ENCODE assay signal across 21 mouse cellular contexts in the genomic region with DNA sequence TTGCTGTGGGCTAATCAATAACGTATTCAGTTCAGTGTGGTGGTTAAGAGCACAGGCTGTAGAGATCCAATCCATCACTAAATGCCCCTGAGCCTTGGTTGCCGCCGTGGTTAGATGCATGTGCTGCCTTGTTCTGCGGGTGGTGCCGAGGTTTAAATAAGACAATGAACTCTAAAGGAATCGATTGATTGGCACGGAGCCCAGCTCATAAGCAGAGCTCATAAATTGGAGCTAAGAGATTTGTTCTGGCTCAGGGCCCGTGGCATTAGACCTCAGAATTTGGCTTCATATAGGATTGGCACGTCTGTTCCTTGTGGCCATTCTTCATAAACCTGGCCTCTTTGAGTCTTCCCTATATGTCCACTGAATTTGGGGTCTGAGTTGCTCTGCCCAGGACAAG. TPM values are rescaled to one million over a fixed set of nuclear protein-coding genes. Genes with fewer than 3 reads are reported as not detected.
DNase-seq lines count a peak whose midpoint lies in the region; ATAC-seq and TF ChIP-seq lines count a peak whose summit lies in the region.
"Had no signal": no experiment of that assay in that cellular context is flagged by ENCODE, and none has a peak within 500 bp of the region (broad histone marks: within the 10 kb centered on the region; RNA-seq: fewer than 3 reads in every experiment).

No protein-coding gene starts in this region.

- no peak overlapping the region for H3K27ac ChIP-seq in liver, adult 2 months (replicated peaks; ENCODE audit: insufficient read depth, low read depth, low read length)
- H3K27ac ChIP-seq in liver, postnatal 0 days (ENCODE audit: low read depth), result no peak overlapping the region
- peak overlapping the region; percentile 41 for H3K27ac ChIP-seq in MEL (ENCODE audit: control insufficient read depth, low read depth, low read length)
- H3K27ac ChIP-seq in liver, embryonic 15.5 days (replicated peaks), result no peak overlapping the region
- H3K27ac ChIP-seq: left cerebral cortex, adult 2 months; limb, embryonic 12.5 days had no signal

- H3K36me3 ChIP-seq in liver, adult 2 months (ENCODE audit: control insufficient read depth, insufficient read depth, low read length), result no peaks in the 10 kb centered on the region
- no peaks in the 10 kb centered on the region for H3K36me3 ChIP-seq in liver, postnatal 0 days (replicated peaks; ENCODE audit: insufficient read depth, low read length)
- H3K36me3 ChIP-seq in MEL (ENCODE audit: control insufficient read depth in 1 of 2, insufficient read depth in 2 of 2, low read length in 2 of 2), result peaks cover 0 to 2% of the 10 kb centered on the region in 2 experiments; a peak in 1 of 4 replicates
- no peaks in the 10 kb centered on the region for H3K36me3 ChIP-seq in liver, embryonic 15.5 days (replicated peaks)

- H3K4me3 ChIP-seq in liver, adult 2 months (ENCODE audit: insufficient read depth, low read depth, low read length), result no peak overlapping the region
- H3K4me3 ChIP-seq in liver, postnatal 0 days (ENCODE audit: low read depth, low read length), result no peak overlapping the region
- no peak overlapping the region for H3K4me3 ChIP-seq in MEL (ENCODE audit: control insufficient read depth in 1 of 2, insufficient read depth in 1 of 2, low read depth in 2 of 2, low read length in 2 of 2)
- H3K4me3 ChIP-seq in liver, embryonic 15.5 days (replicated peaks), result no peak overlapping the region
- H3K4me3 ChIP-seq: erythroblast, embryonic 14.5 days; left cerebral cortex, adult 2 months; limb, embryonic 12.5 days had no signal

- WGBS in liver, adult 2 months, result 33% methylated on average over 9 of the region's 9 CpGs
- WGBS in liver, postnatal 0 days (ENCODE audit: insufficient replicate concordance), result 55% methylated on average over 9 of the region's 9 CpGs
- 60% methylated on average over 9 of the region's 9 CpGs for WGBS in liver, embryonic 15.5 days (ENCODE audit: insufficient replicate concordance)

- no peak overlapping the region for H3K4me2 ChIP-seq in liver, postnatal 0 days (ENCODE audit: low read depth, low read length)
- peak overlapping the region; percentile 25; the same call in 1 of the 2 replicates for H3K4me2 ChIP-seq in liver, embryonic 15.5 days
- H3K4me2 ChIP-seq: limb, embryonic 12.5 days had no signal

- TF ChIP-seq CTCF in liver, adult 2 months (IDR thresholded peaks at IDR 0.05; ENCODE audit: low read depth, low read length), result no peak
- no peak for TF ChIP-seq CTCF in liver, postnatal 0 days (IDR thresholded peaks at IDR 0.05; ENCODE audit: low read depth)
- TF ChIP-seq CTCF in MEL (IDR thresholded peaks at IDR 0.05 in 2 of 3, conservative IDR thresholded peaks at IDR 0.05 in 1 of 3; ENCODE audit: control insufficient read depth in 1 of 3, insufficient read depth in 1 of 3, low read depth in 2 of 3, low read length in 3 of 3, poor library complexity in 1 of 3, severe bottlenecking in 1 of 3), result no peak

- ATAC-seq in liver, postnatal 0 days, result no peak
- no peak for ATAC-seq in liver, embryonic 15.5 days (ENCODE audit: insufficient read depth)
- ATAC-seq: forebrain, postnatal 0 days had no signal

- no peak for TF ChIP-seq POLR2A in liver, adult 2 months (IDR thresholded peaks at IDR 0.05; ENCODE audit: extremely low read depth, insufficient read depth, low read length)
- TF ChIP-seq POLR2A in MEL (IDR thresholded peaks at IDR 0.05; ENCODE audit: control insufficient read depth in 1 of 2, insufficient read depth in 1 of 2, low read depth in 1 of 2, low read length in 2 of 2, poor library complexity in 1 of 2), result no peak

- peak; percentile 43 for DNase-seq in liver, adult 2 months (ENCODE audit: extremely low read depth, low read depth, low spot score)
- DNase-seq in liver, postnatal 0 days, result no peak
- DNase-seq in MEL (ENCODE audit: low read depth, low spot score) (no peak), NIH3T3 (ENCODE audit: low read depth) (peak; percentile 41)
- no peak for DNase-seq in urinary bladder, postnatal 25 days (ENCODE audit: low spot score)
- no peak for DNase-seq in testis, postnatal 10 days (ENCODE audit: low spot score)
- DNase-seq: adrenal gland, adult 8-10 months; cerebellum, adult 11-12 months; cerebellum, postnatal 25 days; forebrain, postnatal 0 days; heart, adult 18-20 months; heart, postnatal 4 days; kidney, adult 11 months; kidney, postnatal 10 days; right cerebral cortex, adult 18-20 months; thymus, adult 2 months had no signal

- H3K27me3 ChIP-seq in liver, adult 2 months (ENCODE audit: control insufficient read depth, insufficient read depth, low read length), result no peaks in the 10 kb centered on the region
- no peaks in the 10 kb centered on the region for H3K27me3 ChIP-seq in liver, postnatal 0 days (ENCODE audit: insufficient read depth, low read length)
- no peaks in the 10 kb centered on the region for H3K27me3 ChIP-seq in MEL (ENCODE audit: control insufficient read depth in 1 of 2, insufficient read depth in 2 of 2, low read length in 2 of 2)
- H3K27me3 ChIP-seq in liver, embryonic 15.5 days, result no peaks in the 10 kb centered on the region

- no peak for TF ChIP-seq RAD21 in MEL (IDR thresholded peaks at IDR 0.05; ENCODE audit: low read depth, low read length)

- no peak overlapping the region for H3K9ac ChIP-seq in liver, adult 2 months (ENCODE audit: low read depth, low read length)
- no peak overlapping the region for H3K9ac ChIP-seq in liver, postnatal 0 days (replicated peaks)
- H3K9ac ChIP-seq in MEL (ENCODE audit: control insufficient read depth, low read depth, low read length, poor library complexity, severe bottlenecking), result no peak overlapping the region
- H3K9ac ChIP-seq in liver, embryonic 15.5 days, result no peak overlapping the region
- H3K9ac ChIP-seq: forebrain, postnatal 0 days; limb, embryonic 12.5 days had no signal

- no peaks in the 10 kb centered on the region for H3K9me3 ChIP-seq in liver, postnatal 0 days (ENCODE audit: low read length)
- no peaks in the 10 kb centered on the region for H3K9me3 ChIP-seq in MEL (replicated peaks; ENCODE audit: insufficient read depth, low read length)
- H3K9me3 ChIP-seq in liver, embryonic 15.5 days (replicated peaks), result no peaks in the 10 kb centered on the region

- H3K4me1 ChIP-seq in liver, adult 2 months (ENCODE audit: control insufficient read depth, insufficient read depth, low read length), result peaks cover 2% of the 10 kb centered on the region; the same call in 1 of the 2 replicates
- H3K4me1 ChIP-seq in liver, postnatal 0 days (ENCODE audit: insufficient read depth), result peaks cover 5% of the 10 kb centered on the region; the same call in 1 of the 2 replicates
- H3K4me1 ChIP-seq in MEL (ENCODE audit: control insufficient read depth in 1 of 2, insufficient read depth in 2 of 2, low read length in 2 of 2), result peaks cover 0 to 11% of the 10 kb centered on the region in 2 experiments; a peak in 2 of 4 replicates
- H3K4me1 ChIP-seq in liver, embryonic 15.5 days (replicated peaks), result peaks cover 17% of the 10 kb centered on the region

- no peak for TF ChIP-seq EP300 in liver, postnatal 0 days (IDR thresholded peaks at IDR 0.05; ENCODE audit: low read depth)
- TF ChIP-seq EP300 in MEL (IDR thresholded peaks at IDR 0.05; ENCODE audit: low read depth in 1 of 2, low read length in 2 of 2), result no peak

- no peaks in the 10 kb centered on the region; the same call in 1 of the 2 replicates for H3K79me2 ChIP-seq in liver, adult 2 months (ENCODE audit: control insufficient read depth, insufficient read depth, low read length)
- no peaks in the 10 kb centered on the region for H3K79me2 ChIP-seq in MEL (ENCODE audit: control insufficient read depth, insufficient read depth, low read length, poor library complexity)

TF ChIP-seq in MEL, 35 proteins besides CTCF, POLR2A, EP300 and RAD21:
- TF ChIP-seq MYC (IDR thresholded peaks at IDR 0.05; ENCODE audit: low read depth, low read length) (no peak), CHD1 (IDR thresholded peaks at IDR 0.05; ENCODE audit: low read depth, low read length) (no peak), UBTF (IDR thresholded peaks at IDR 0.05; ENCODE audit: borderline replicate concordance, insufficient read depth, low read depth, low read length) (no peak), ZC3H11A (IDR thresholded peaks at IDR 0.05; ENCODE audit: low read depth, low read length) (no peak), KAT2A (conservative IDR thresholded peaks at IDR 0.05; ENCODE audit: low read depth, low read length) (no peak), BHLHE40 (IDR thresholded peaks at IDR 0.05; ENCODE audit: borderline replicate concordance, low read depth, low read length) (no peak)

RNA-seq across cellular contexts. Expression of a gene that starts 29.5 kb away (rescaled TPM):
- 8.7 and 8.9 TPM in 2 replicates for total RNA-seq in liver, adult 2 months (2014; rRNA removed)
- polyA plus RNA-seq in liver, adult 2 months (2012; rRNA removed), result 3.0 and 4.1 TPM in 2 replicates
- polyA plus RNA-seq in liver, postnatal 0 days (2015; fragmentation: Nextera tagmentation; extraction: Ambion mirVana), result 4.3 and 4.6 TPM in 2 replicates
- 23.1 and 24.5 TPM in 2 replicates for total RNA-seq in MEL (2012; rRNA removed)
- 10 to 100 TPM in 1 of 2 experiments, not detected in 1; 30.2 TPM for polyA plus RNA-seq in MEL (2012; ENCODE audit: insufficient read depth in 1 of 2, insufficient read length in 2 of 2, low read depth in 1 of 2, low replicate concordance in 2 of 2, missing spikeins in 1 of 2)
- 3.8 and 4.8 TPM in 2 replicates for polyA plus RNA-seq in liver, embryonic 15.5 days (2015; fragmentation: Nextera tagmentation; extraction: Ambion mirVana)
- total RNA-seq: monocyte, adult 5-6 weeks had no signal
- polyA plus RNA-seq: erythroblast, embryonic 14.5 days had no signal

Comparison
In these comparisons a context has a peak if more than half of its experiments do, and no peak if none do; other contexts are left out.
1. DNase-seq: peak in liver, adult 2 months (single experiment) and NIH3T3 (single experiment); none in liver, postnatal 0 days (single experiment), MEL (single experiment), urinary bladder, postnatal 25 days (single experiment) and testis, postnatal 10 days (single experiment).